Mouse (Mus musculus): ENCODE data around the gene Pes1. TPM values are rescaled to one million over a fixed set of nuclear protein-coding genes. Genes with fewer than 3 reads are reported as not detected.
"Not testable (repeated sequence)": the region's sequence is repeated elsewhere in the genome, so short reads cannot be mapped to it uniquely, and the experiment has no call there.

The Pes1 gene
- polyA plus RNA-seq, 1 experiment = 146 TPM

DNA sequence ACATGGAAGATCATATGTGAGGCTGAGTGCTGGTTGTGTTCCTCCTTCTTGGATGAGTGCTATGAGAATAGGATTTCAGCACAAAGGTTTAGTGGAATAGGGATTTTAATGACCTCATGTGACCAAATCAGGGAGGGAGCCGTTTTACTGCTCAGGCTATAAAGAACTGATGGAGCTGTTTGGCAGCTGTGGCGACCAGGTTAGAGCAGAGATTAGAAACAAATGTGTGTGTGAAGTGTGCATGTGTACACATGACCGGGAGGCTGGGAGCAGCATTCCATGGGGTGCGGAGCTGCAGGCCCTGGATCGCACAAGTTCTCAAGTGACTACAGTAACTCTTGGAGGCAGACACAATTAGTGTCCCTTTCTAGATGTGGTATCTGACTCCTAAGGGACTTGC, 35.8 kb downstream of the Pes1 start:
- Histone ChIP-seq H3K4me3 (ENCODE audit: insufficient read depth, poor library complexity, severe bottlenecking) (no peak overlapping the region), H3K27me3 (ENCODE audit: control insufficient read depth, insufficient read depth, insufficient read length) (peaks cover 11% of the 10 kb centered on the region), H3K79me3 (ENCODE audit: low read depth) (no peaks in the 10 kb centered on the region), H3K79me2 (ENCODE audit: control insufficient read depth, insufficient read depth) (no peaks in the 10 kb centered on the region), H3ac (ENCODE audit: control insufficient read depth, insufficient read length, low read depth) (no peak overlapping the region), H3K36me3 (ENCODE audit: control insufficient read depth, insufficient read depth) (no peaks in the 10 kb centered on the region)
- TF ChIP-seq USF1 (IDR thresholded peaks at IDR 0.05; ENCODE audit: low read depth) (no peak), MYOD1 (IDR thresholded peaks at IDR 0.05; ENCODE audit: control insufficient read depth, insufficient read length, low read depth) (no peak), FOSL1 (IDR thresholded peaks at IDR 0.05; ENCODE audit: insufficient read depth, low read length, poor library complexity, severe bottlenecking) (no peak), CEBPB (IDR thresholded peaks at IDR 0.05; ENCODE audit: low read depth) (no peak), MAX (IDR thresholded peaks at IDR 0.05) (no peak), MYOG (IDR thresholded peaks at IDR 0.05; ENCODE audit: control insufficient read depth, extremely low read depth, insufficient read length) (no peak), CTCF (IDR thresholded peaks at IDR 0.05; ENCODE audit: control insufficient read depth, insufficient read depth, insufficient read length) (no peak)

DNA sequence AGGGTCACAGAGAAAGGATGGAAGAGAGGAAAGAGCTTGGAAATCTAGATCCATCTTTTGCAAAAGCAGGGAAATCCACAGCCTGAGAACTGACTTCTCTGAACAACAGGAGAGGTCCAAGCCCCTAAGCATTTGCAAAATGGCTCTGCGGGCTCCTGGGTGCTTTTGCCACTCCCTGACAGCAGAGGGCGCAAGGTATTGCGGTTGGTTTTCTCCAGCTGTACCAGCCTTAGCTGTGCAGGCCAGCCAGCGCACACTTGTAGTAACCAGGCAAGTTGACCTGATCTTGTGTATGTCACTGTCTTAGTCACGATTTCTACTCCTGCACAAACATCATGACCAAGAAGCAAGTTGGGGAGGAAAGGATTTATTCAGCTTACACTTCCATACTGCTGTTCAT, 37.8 kb downstream of the Pes1 start:
- Histone ChIP-seq H3K27me3 (ENCODE audit: control insufficient read depth, insufficient read depth, insufficient read length) (peaks cover 11% of the 10 kb centered on the region), H3K36me3 (ENCODE audit: control insufficient read depth, insufficient read depth) (no peaks in the 10 kb centered on the region), H3K4me3 (ENCODE audit: insufficient read depth, poor library complexity, severe bottlenecking) (no peak overlapping the region), H3ac (ENCODE audit: control insufficient read depth, insufficient read length, low read depth) (no peak overlapping the region), H3K79me2 (ENCODE audit: control insufficient read depth, insufficient read depth) (no peaks in the 10 kb centered on the region), H3K79me3 (ENCODE audit: low read depth) (no peaks in the 10 kb centered on the region)
- TF ChIP-seq CTCF (IDR thresholded peaks at IDR 0.05; ENCODE audit: control insufficient read depth, insufficient read depth, insufficient read length) (peak; percentile 81), MYOG (IDR thresholded peaks at IDR 0.05; ENCODE audit: control insufficient read depth, extremely low read depth, insufficient read length) (no peak), MAX (IDR thresholded peaks at IDR 0.05) (no peak)

DNA sequence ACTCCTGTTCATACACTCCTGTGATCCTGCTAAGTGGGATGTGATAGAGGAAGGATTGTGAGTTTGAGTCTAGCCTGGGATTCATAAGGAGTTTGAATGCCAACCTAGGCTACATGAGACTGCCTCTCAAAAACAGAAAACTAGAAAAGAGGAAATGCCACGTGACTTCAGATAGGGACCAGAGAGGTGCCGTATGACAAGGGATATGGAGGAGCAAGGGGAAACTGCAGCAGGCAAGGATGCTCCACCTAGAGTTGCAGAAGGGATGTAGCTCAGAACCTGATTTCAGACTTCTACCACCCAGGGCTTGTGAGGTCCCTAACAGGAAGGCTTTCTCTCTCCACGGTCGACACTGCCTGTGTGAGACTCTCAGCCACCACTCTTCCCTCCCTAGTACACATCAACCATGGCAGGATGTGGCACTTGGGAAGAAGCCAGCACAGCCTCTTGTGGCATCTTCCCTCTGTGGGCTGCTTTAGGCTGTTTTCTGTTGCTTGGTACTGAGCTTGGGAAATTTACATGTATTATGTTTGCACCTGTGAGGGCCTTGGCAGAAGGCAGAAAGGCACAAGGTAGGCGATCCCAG, 41.5 kb downstream of the Pes1 start:
- no peaks in the 10 kb centered on the region for H3K79me2 ChIP-seq (ENCODE audit: control insufficient read depth, insufficient read depth)
- H3ac ChIP-seq (ENCODE audit: control insufficient read depth, insufficient read length, low read depth) = no peak overlapping the region
- no peak overlapping the region for H3K4me3 ChIP-seq (ENCODE audit: insufficient read depth, poor library complexity, severe bottlenecking)
- TF ChIP-seq CEBPB (IDR thresholded peaks at IDR 0.05; ENCODE audit: low read depth) = no peak
- TF ChIP-seq USF1 (IDR thresholded peaks at IDR 0.05; ENCODE audit: low read depth) = no peak
- no peak for TF ChIP-seq MAX (IDR thresholded peaks at IDR 0.05)
- no peaks in the 10 kb centered on the region for H3K27me3 ChIP-seq (ENCODE audit: control insufficient read depth, insufficient read depth, insufficient read length)
- H3K79me3 ChIP-seq (ENCODE audit: low read depth) = no peaks in the 10 kb centered on the region
- no peaks in the 10 kb centered on the region for H3K36me3 ChIP-seq (ENCODE audit: control insufficient read depth, insufficient read depth)

DNA sequence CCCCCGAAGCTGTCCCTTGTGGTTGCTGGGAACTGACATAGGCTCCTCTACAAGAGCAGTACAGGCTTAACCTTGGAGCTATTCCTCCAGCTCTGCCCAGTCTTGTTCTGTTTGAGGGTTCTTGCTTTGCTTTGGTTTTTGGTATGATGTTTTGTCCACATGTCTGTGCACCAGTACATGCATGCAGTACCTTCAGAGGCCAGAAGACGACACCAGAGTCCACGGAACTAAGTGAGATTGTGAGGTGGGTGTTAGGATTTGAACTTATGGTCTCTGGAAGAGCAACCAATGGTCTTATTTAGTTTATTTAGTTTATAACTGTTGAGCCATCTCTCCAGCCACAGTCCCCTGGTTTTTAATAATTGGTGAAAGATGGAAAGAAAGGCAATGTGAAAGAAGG, 42.7 kb downstream of the Pes1 start:
- Histone ChIP-seq H3K27me3 (ENCODE audit: control insufficient read depth, insufficient read depth, insufficient read length) (no peaks in the 10 kb centered on the region), H3K4me3 (ENCODE audit: insufficient read depth, poor library complexity, severe bottlenecking) (no peak overlapping the region), H3K79me3 (ENCODE audit: low read depth) (no peaks in the 10 kb centered on the region), H3K36me3 (ENCODE audit: control insufficient read depth, insufficient read depth) (no peaks in the 10 kb centered on the region), H3K79me2 (ENCODE audit: control insufficient read depth, insufficient read depth) (no peaks in the 10 kb centered on the region), H3ac (ENCODE audit: control insufficient read depth, insufficient read length, low read depth) (no peak overlapping the region)
- no peak for TF ChIP-seq MAX (IDR thresholded peaks at IDR 0.05)
- TF ChIP-seq CEBPB (IDR thresholded peaks at IDR 0.05; ENCODE audit: low read depth) = no peak
- no peak for TF ChIP-seq MYOD1 (IDR thresholded peaks at IDR 0.05; ENCODE audit: control insufficient read depth, insufficient read length, low read depth)
- TF ChIP-seq CTCF (IDR thresholded peaks at IDR 0.05; ENCODE audit: control insufficient read depth, insufficient read depth, insufficient read length) = no peak

DNA sequence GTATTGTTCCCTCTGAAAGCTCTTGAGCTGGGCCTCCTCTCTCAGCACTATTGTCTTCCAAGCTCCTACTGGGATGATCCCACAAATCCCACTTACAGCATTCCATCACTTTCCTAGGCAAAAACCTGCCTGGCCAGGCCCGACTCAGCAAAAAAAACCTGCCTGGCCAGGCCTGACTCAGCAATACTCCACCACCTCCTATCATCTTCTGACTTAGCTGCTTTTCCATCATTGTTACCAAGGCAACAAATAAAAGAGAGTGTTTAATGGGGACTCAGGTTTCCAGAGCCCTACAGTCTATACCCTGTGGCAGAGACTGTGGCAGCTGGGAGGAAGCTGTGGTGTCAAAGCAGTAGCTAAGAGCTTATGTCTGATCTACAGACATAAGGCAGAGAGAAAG, 48.8 kb downstream of the Pes1 start:
- H3K79me2 ChIP-seq (ENCODE audit: control insufficient read depth, insufficient read depth) = no peaks in the 10 kb centered on the region
- H3K4me3 ChIP-seq (ENCODE audit: insufficient read depth, poor library complexity, severe bottlenecking) = no peak overlapping the region
- TF ChIP-seq USF1 (IDR thresholded peaks at IDR 0.05; ENCODE audit: low read depth) (no peak), MYOG (IDR thresholded peaks at IDR 0.05; ENCODE audit: control insufficient read depth, extremely low read depth, insufficient read length) (no peak), CEBPB (IDR thresholded peaks at IDR 0.05; ENCODE audit: low read depth) (no peak), CTCF (IDR thresholded peaks at IDR 0.05; ENCODE audit: control insufficient read depth, insufficient read depth, insufficient read length) (no peak), MAX (IDR thresholded peaks at IDR 0.05) (no peak), FOSL1 (IDR thresholded peaks at IDR 0.05; ENCODE audit: insufficient read depth, low read length, poor library complexity, severe bottlenecking) (no peak), MYOD1 (IDR thresholded peaks at IDR 0.05; ENCODE audit: control insufficient read depth, insufficient read length, low read depth) (no peak)
- no peaks in the 10 kb centered on the region for H3K27me3 ChIP-seq (ENCODE audit: control insufficient read depth, insufficient read depth, insufficient read length)
- H3K79me3 ChIP-seq (ENCODE audit: low read depth) = no peaks in the 10 kb centered on the region
- no peaks in the 10 kb centered on the region for H3K36me3 ChIP-seq (ENCODE audit: control insufficient read depth, insufficient read depth)
- no peak overlapping the region for H3ac ChIP-seq (ENCODE audit: control insufficient read depth, insufficient read length, low read depth)

DNA sequence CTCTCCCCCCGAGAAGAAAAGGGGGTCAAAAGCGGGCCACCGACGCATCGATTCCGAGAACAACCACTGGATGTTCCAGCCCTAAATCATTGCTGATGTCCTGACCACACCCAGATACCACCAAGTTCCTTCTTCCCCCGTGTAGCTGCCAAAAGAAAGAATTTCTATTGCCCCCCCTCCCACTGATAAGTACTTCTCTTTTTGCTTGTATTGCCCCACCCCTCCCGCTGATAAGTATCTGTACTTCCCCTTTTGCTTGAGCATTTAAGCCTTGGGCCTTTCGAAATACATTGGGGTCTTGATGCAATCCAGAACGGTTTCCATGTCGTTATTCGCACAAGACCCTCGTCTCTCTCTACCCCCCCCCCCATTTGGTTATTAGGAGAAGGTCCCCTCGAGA, 52.0 kb downstream of the Pes1 start:
- H3K79me2 ChIP-seq (ENCODE audit: control insufficient read depth, insufficient read depth); H3K36me3 ChIP-seq (ENCODE audit: control insufficient read depth, insufficient read depth); H3ac ChIP-seq (ENCODE audit: control insufficient read depth, insufficient read length, low read depth); H3K27me3 ChIP-seq (ENCODE audit: control insufficient read depth, insufficient read depth, insufficient read length); H3K4me3 ChIP-seq (ENCODE audit: insufficient read depth, poor library complexity, severe bottlenecking); H3K79me3 ChIP-seq (ENCODE audit: low read depth): not testable (repeated sequence)

DNA sequence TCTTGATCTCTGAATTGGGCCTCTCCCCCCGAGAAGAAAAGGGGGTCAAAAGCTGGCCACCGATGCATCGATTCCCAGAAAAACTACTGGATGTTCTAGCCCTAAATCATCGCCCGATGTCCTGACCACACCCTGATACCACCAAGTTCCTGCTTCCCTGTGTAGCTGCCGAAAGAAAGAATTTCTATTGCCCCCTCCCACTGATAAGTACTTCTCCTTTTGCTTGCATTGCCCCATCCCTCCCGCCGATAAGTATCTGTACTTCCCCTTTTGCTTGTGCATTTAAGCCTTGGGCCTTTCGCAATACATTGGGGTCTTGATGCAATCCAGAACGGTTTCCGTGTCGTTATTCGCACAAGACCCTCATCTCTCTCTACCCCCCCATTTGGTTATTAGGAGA, 58.3 kb downstream of the Pes1 start:
- not testable (repeated sequence) for H3K79me2 ChIP-seq (ENCODE audit: control insufficient read depth, insufficient read depth); H3K4me3 ChIP-seq (ENCODE audit: insufficient read depth, poor library complexity, severe bottlenecking); H3ac ChIP-seq (ENCODE audit: control insufficient read depth, insufficient read length, low read depth); H3K36me3 ChIP-seq (ENCODE audit: control insufficient read depth, insufficient read depth); H3K79me3 ChIP-seq (ENCODE audit: low read depth)
- peaks cover 38% of the 10 kb centered on the region for H3K27me3 ChIP-seq (ENCODE audit: control insufficient read depth, insufficient read depth, insufficient read length)

All from C2C12 (cell line).